Mouse (Mus musculus) MEL (cell line): ENCODE measurements around the gene Tagap. TPM values are rescaled to one million over a fixed set of nuclear protein-coding genes. Genes with fewer than 3 reads are reported as not detected.

Experiments used
- DNase-seq: peaks from one replicate; pipeline ENCODE4 v3.0.0; 2011; ENCODE audit warnings: low read depth, low spot score
- H3K27ac ChIP-seq: 2 replicates; pipeline ENCODE4 v1.5.1; 2012; ENCODE audit warnings: low read depth, mild to moderate bottlenecking, control low read depth, low read length, moderate library complexity; ENCODE audit not compliant: control insufficient read depth
- H3K27me3 ChIP-seq, 2 experiments: fragments of 150-350 bp in 1 of 2; sonication (generic) in 1 of 2; 2 replicates each; pipeline ENCODE4 v1.6.1; 2012; ENCODE audit warnings: low read length in 2 of 2, mild to moderate bottlenecking in 2 of 2, improper control_type of control experiment in 1 of 2, moderate library complexity in 1 of 2; ENCODE audit not compliant: insufficient read depth in 2 of 2, control insufficient read depth in 1 of 2
- H3K36me3 ChIP-seq, 2 experiments: 2 replicates each; pipeline ENCODE4 v1.6.1; 2012 to 2014; ENCODE audit warnings: low read length in 2 of 2, improper control_type of control experiment in 1 of 2, inconsistent platforms in 1 of 2, mild to moderate bottlenecking in 1 of 2; ENCODE audit not compliant: insufficient read depth in 2 of 2, control insufficient read depth in 1 of 2
- H3K4me1 ChIP-seq, 2 experiments: fragments of 150-350 bp in 1 of 2; sonication (generic) in 1 of 2; 2 replicates each; pipeline ENCODE4 v1.6.1; 2012; ENCODE audit warnings: low read length in 2 of 2, improper control_type of control experiment in 1 of 2, mild to moderate bottlenecking in 1 of 2; ENCODE audit not compliant: insufficient read depth in 2 of 2, control insufficient read depth in 1 of 2
- H3K4me3 ChIP-seq, 2 experiments: fragments of 150-350 bp in 1 of 2; sonication (generic) in 1 of 2; 2 replicates each; pipeline ENCODE4 v1.5.1; 2012; ENCODE audit warnings: low read depth in 2 of 2, low read length in 2 of 2, mild to moderate bottlenecking in 2 of 2, moderate library complexity in 2 of 2, control low read depth in 1 of 2, improper control_type of control experiment in 1 of 2; ENCODE audit not compliant: control insufficient read depth in 1 of 2, insufficient read depth in 1 of 2
- H3K79me2 ChIP-seq: 2 replicates; pipeline ENCODE4 v1.6.1; 2012; ENCODE audit warnings: mild to moderate bottlenecking, low read length, moderate library complexity; ENCODE audit not compliant: control insufficient read depth, poor library complexity, insufficient read depth
- H3K9ac ChIP-seq: 2 replicates; pipeline ENCODE4 v1.6.1; 2012; ENCODE audit warnings: low read depth, mild to moderate bottlenecking, control low read depth, low read length, moderate library complexity; ENCODE audit not compliant: control insufficient read depth, poor library complexity, severe bottlenecking
- H3K9me3 ChIP-seq: fragments of 150-350 bp; sonication (generic); replicated peaks from 2 replicates; pipeline ENCODE4 v1.6.1; 2012; ENCODE audit warnings: mild to moderate bottlenecking, low read length, improper control_type of control experiment, moderate library complexity; ENCODE audit not compliant: insufficient read depth
- CTCF ChIP-seq, 3 experiments: IDR thresholded peaks in 2 of 3; conservative IDR thresholded peaks in 1 of 3; 2 replicates each; pipeline ENCODE4 v1.5.1; 2011 to 2012; ENCODE audit warnings: low read length in 3 of 3, low read depth in 2 of 3, mild to moderate bottlenecking in 2 of 3, improper control_type of control experiment in 1 of 3, inconsistent platforms in 1 of 3, mixed read lengths in 1 of 3, moderate library complexity in 1 of 3; ENCODE audit not compliant: control insufficient read depth in 1 of 3, insufficient read depth in 1 of 3, poor library complexity in 1 of 3, severe bottlenecking in 1 of 3
- E2F4 ChIP-seq: IDR thresholded peaks from 2 replicates; pipeline ENCODE4 v1.6.1; 2011; ENCODE audit warnings: low read depth, low read length, improper control_type of control experiment, borderline replicate concordance
- ELF1 ChIP-seq: IDR thresholded peaks from 2 replicates; pipeline ENCODE4 v1.6.1; 2014; ENCODE audit warnings: low read depth, mild to moderate bottlenecking, inconsistent platforms, low read length, improper control_type of control experiment, moderate library complexity
- EP300 ChIP-seq, 2 experiments: IDR thresholded peaks; 2 replicates each; pipeline ENCODE4 v1.6.1; 2011; ENCODE audit warnings: improper control_type of control experiment in 2 of 2, low read length in 2 of 2, low read depth in 1 of 2, mild to moderate bottlenecking in 1 of 2
- GATA1 ChIP-seq: IDR thresholded peaks from 2 replicates; pipeline ENCODE4 v1.6.1; 2011; ENCODE audit warnings: low read depth, low read length, improper control_type of control experiment
- HCFC1 ChIP-seq: IDR thresholded peaks from 2 replicates; pipeline ENCODE4 v1.6.1; 2012; ENCODE audit warnings: low read depth, mild to moderate bottlenecking, inconsistent platforms, low read length, improper control_type of control experiment, moderate library complexity
- KAT2A ChIP-seq: conservative IDR thresholded peaks from 2 replicates; pipeline ENCODE4 v1.6.1; 2012; ENCODE audit warnings: low read depth, low read length, improper control_type of control experiment, inconsistent platforms
- MAFK ChIP-seq: IDR thresholded peaks from 2 replicates; pipeline ENCODE4 v1.6.1; 2011; ENCODE audit warnings: low read depth, mild to moderate bottlenecking, low read length, improper control_type of control experiment, borderline replicate concordance
- MAX ChIP-seq: IDR thresholded peaks from 2 replicates; pipeline ENCODE4 v1.6.1; 2011; ENCODE audit warnings: low read length, improper control_type of control experiment
- MAZ ChIP-seq: IDR thresholded peaks from 2 replicates; pipeline ENCODE4 v1.6.1; 2012; ENCODE audit warnings: low read depth, mild to moderate bottlenecking, inconsistent platforms, low read length, improper control_type of control experiment
- MYB ChIP-seq: IDR thresholded peaks from 2 replicates; pipeline ENCODE4 v1.6.1; 2011; ENCODE audit warnings: mild to moderate bottlenecking, low read depth, low read length, improper control_type of control experiment
- MYC ChIP-seq: IDR thresholded peaks from 2 replicates; pipeline ENCODE4 v1.6.1; 2011; ENCODE audit warnings: low read depth, mild to moderate bottlenecking, low read length, improper control_type of control experiment, moderate library complexity
- NELFE ChIP-seq: IDR thresholded peaks from 2 replicates; pipeline ENCODE4 v1.6.1; 2011; ENCODE audit warnings: low read depth, low read length, improper control_type of control experiment
- POLR2A ChIP-seq, 2 experiments: IDR thresholded peaks; 2 replicates each; pipeline ENCODE4 v1.6.1; 2011 to 2012; ENCODE audit warnings: low read length in 2 of 2, mild to moderate bottlenecking in 2 of 2, control low read depth in 1 of 2, improper control_type of control experiment in 1 of 2, low read depth in 1 of 2, moderate library complexity in 1 of 2; ENCODE audit not compliant: control insufficient read depth in 1 of 2, insufficient read depth in 1 of 2, poor library complexity in 1 of 2
- POLR2AphosphoS5 ChIP-seq: IDR thresholded peaks from 2 replicates; pipeline ENCODE4 v1.6.1; 2012; ENCODE audit warnings: low read depth, borderline replicate concordance, mild to moderate bottlenecking, inconsistent platforms, low read length, moderate library complexity, mixed read lengths
- RAD21 ChIP-seq: IDR thresholded peaks from 2 replicates; pipeline ENCODE4 v1.6.1; 2011; ENCODE audit warnings: mild to moderate bottlenecking, low read depth, low read length, improper control_type of control experiment
- RCOR1 ChIP-seq: IDR thresholded peaks from 2 replicates; pipeline ENCODE4 v1.6.1; 2012; ENCODE audit warnings: low read depth, mild to moderate bottlenecking, inconsistent platforms, low read length, improper control_type of control experiment
- SIN3A ChIP-seq: IDR thresholded peaks from 2 replicates; pipeline ENCODE4 v1.6.1; 2012; ENCODE audit warnings: low read length, improper control_type of control experiment, inconsistent platforms
- SMC3 ChIP-seq: IDR thresholded peaks from 2 replicates; pipeline ENCODE4 v1.6.1; 2011; ENCODE audit warnings: low read depth, low read length, improper control_type of control experiment
- TAL1 ChIP-seq: IDR thresholded peaks from 2 replicates; pipeline ENCODE4 v1.6.1; 2012; ENCODE audit warnings: mild to moderate bottlenecking, inconsistent platforms, low read length, moderate library complexity, mixed read lengths
- TBP ChIP-seq: IDR thresholded peaks from 2 replicates; pipeline ENCODE4 v1.8.0; 2011; ENCODE audit warnings: low read depth, low read length, improper control_type of control experiment
- TCF12 ChIP-seq: IDR thresholded peaks from 2 replicates; pipeline ENCODE4 v1.6.1; 2014; ENCODE audit warnings: low read depth, mild to moderate bottlenecking, inconsistent platforms, low read length, improper control_type of control experiment, moderate library complexity
- USF2 ChIP-seq, 2 experiments: IDR thresholded peaks; 2 replicates each; pipeline ENCODE4 v1.6.1; 2011 to 2012; ENCODE audit warnings: improper control_type of control experiment in 2 of 2, low read length in 2 of 2, borderline replicate concordance in 1 of 2, inconsistent platforms in 1 of 2, low read depth in 1 of 2, mild to moderate bottlenecking in 1 of 2; ENCODE audit not compliant: insufficient read depth in 1 of 2
- ZC3H11A ChIP-seq: IDR thresholded peaks from 2 replicates; pipeline ENCODE4 v1.6.1; 2012; ENCODE audit warnings: low read depth, mild to moderate bottlenecking, inconsistent platforms, low read length, improper control_type of control experiment
- ZKSCAN1 ChIP-seq: IDR thresholded peaks from 2 replicates; pipeline ENCODE4 v1.6.1; 2012; ENCODE audit warnings: low read depth, mild to moderate bottlenecking, inconsistent platforms, low read length, improper control_type of control experiment, moderate library complexity
- ZMIZ1 ChIP-seq: IDR thresholded peaks from 2 replicates; pipeline ENCODE4 v1.6.1; 2012; ENCODE audit warnings: low read depth, mild to moderate bottlenecking, inconsistent platforms, low read length, improper control_type of control experiment, moderate library complexity
- ZNF384 ChIP-seq: IDR thresholded peaks from 2 replicates; pipeline ENCODE4 v1.6.1; 2012; ENCODE audit warnings: low read depth, mild to moderate bottlenecking, inconsistent platforms, low read length, improper control_type of control experiment
- polyA plus RNA-seq, 2 experiments: library from polyadenylated mRNA; stranded (reverse) in 1 of 2; unstranded in 1 of 2; fragments of >175 nt in 1 of 2; fragments of >200 nt in 1 of 2; gene quantifications; 2 replicates each; pipeline versions ENCODE4 v1.2.1 to v1.2.4; 2012; ENCODE audit warnings: low replicate concordance in 2 of 2, low read depth in 1 of 2; ENCODE audit not compliant: insufficient read length in 2 of 2, insufficient read depth in 1 of 2, missing spikeins in 1 of 2
- total RNA-seq: library from RNA; depleted of rRNA; stranded (reverse); fragments of 300-350 nt; gene quantifications from 2 replicates; pipeline ENCODE4 v1.2.3, GENCODE M21; 2012

Gene Tagap
- total and polyA plus RNA-seq, 3 experiments = 4.3 to 4.5 TPM; not detected in 1

GRCm38 (mm10) chr17:7905936-7906685, 19.7 kb upstream of the Tagap start:
- Histone ChIP-seq H3K27me3 (peaks cover 1 to 2% of the 10 kb centered on the region in 2 experiments; a peak in 3 of 4 replicates), H3K4me3 (no peak overlapping the region), H3K36me3 (no peaks in the 10 kb centered on the region), H3K4me1 (no peaks in the 10 kb centered on the region), H3K27ac (no peak overlapping the region), H3K79me2 (no peaks in the 10 kb centered on the region), H3K9me3 (no peaks in the 10 kb centered on the region), H3K9ac (no peak overlapping the region)
- TF ChIP-seq CTCF (IDR thresholded peaks at IDR 0.05 in 2 of 3, conservative IDR thresholded peaks at IDR 0.05 in 1 of 3; ENCODE audit: control insufficient read depth in 1 of 3, insufficient read depth in 1 of 3, low read depth in 2 of 3, low read length in 3 of 3, poor library complexity in 1 of 3, severe bottlenecking in 1 of 3) = no peak
- no peak for DNase-seq

DNA sequence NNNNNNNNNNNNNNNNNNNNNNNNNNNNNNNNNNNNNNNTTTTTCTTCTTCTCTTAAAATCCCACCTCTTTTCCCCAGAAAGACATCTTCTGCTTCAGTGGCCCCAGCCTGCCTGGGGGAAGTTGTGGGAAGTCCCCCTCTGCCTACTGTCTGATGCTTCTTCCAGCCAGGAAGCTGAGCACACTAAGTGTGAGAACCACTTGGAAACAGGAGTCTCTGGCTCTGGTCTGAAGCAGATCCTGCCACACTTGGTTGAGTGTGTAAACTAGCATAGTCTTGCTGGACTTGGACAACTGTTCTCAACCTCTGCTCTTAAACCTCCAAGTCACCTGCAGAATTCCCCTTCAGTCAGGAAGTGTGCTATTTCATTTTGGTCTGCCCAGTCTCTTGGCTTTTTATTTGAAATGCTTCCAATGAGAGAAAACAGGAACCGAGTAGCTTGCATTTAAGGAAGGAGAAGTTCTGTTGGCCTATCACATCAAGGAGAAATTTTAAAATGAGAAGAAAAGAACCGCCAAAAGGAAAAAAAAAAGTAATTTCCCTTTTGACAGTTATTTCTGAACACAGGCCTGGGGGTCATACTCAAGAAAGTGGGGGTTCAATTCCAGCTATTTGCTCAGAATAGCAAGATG, 11.1 kb upstream of the Tagap start:
- H3K9me3 ChIP-seq = no peaks in the 10 kb centered on the region
- peaks cover 0 to 13% of the 10 kb centered on the region in 2 experiments; a peak in 2 of 4 replicates for H3K36me3 ChIP-seq
- H3K4me3 ChIP-seq = no peak overlapping the region
- H3K27me3 ChIP-seq = peaks cover 0 to 2% of the 10 kb centered on the region in 2 experiments; a peak in 2 of 4 replicates
- TF ChIP-seq RAD21 = no peak
- TF ChIP-seq SMC3 = no peak
- TF ChIP-seq ZKSCAN1 = no peak
- no peak for TF ChIP-seq USF2 (IDR thresholded peaks at IDR 0.05; ENCODE audit: borderline replicate concordance in 1 of 2, insufficient read depth in 1 of 2, low read depth in 1 of 2, low read length in 2 of 2)
- no peak for TF ChIP-seq MAFK
- no peak; the same call in 1 of the 2 replicates for TF ChIP-seq MYB
- TF ChIP-seq E2F4 = peak; percentile 76; the same call in 1 of the 2 replicates
- 0 out of 2 replicates have a peak, but pooled peaks have one; percentile 38 for TF ChIP-seq MAX
- TF ChIP-seq HCFC1 = 0 out of 2 replicates have a peak, but pooled peaks have one; percentile 30
- TF ChIP-seq POLR2A (IDR thresholded peaks at IDR 0.05; ENCODE audit: control insufficient read depth in 1 of 2, insufficient read depth in 1 of 2, low read depth in 1 of 2, low read length in 2 of 2, poor library complexity in 1 of 2) = no peak
- TF ChIP-seq ZC3H11A = no peak
- no peak for TF ChIP-seq KAT2A
- no peak for TF ChIP-seq POLR2AphosphoS5
- TF ChIP-seq EP300 (IDR thresholded peaks at IDR 0.05; ENCODE audit: low read depth in 1 of 2, low read length in 2 of 2) = peak in 1 of 2 experiments; percentile 30; a peak in 1 of 4 replicates
- TF ChIP-seq MYC = peak; percentile 31; the same call in 1 of the 2 replicates
- no peak for TF ChIP-seq ZMIZ1
- TF ChIP-seq TBP = peak; percentile 46; the same call in 1 of the 2 replicates
- TF ChIP-seq GATA1 = no peak
- TF ChIP-seq RCOR1 = no peak
- peak; percentile 86 for TF ChIP-seq ZNF384
- TF ChIP-seq SIN3A = peak; percentile 25; the same call in 1 of the 2 replicates
- TF ChIP-seq TCF12 = no peak
- TF ChIP-seq ELF1 = peak; percentile 56; the same call in 1 of the 2 replicates
- no peak for TF ChIP-seq TAL1
- no peak for TF ChIP-seq NELFE
- no peak for TF ChIP-seq MAZ
- TF ChIP-seq, all 39 proteins: peak for 9
- DNase-seq = peak; percentile 70
- Histone ChIP-seq H3K27ac (peak overlapping the region; percentile 76), H3K4me1 (peaks cover 4 to 17% of the 10 kb centered on the region in 2 experiments), H3K9ac (peak overlapping the region; percentile 50), H3K79me2 (no peaks in the 10 kb centered on the region)
